Mouse (Mus musculus): ENCODE data around the gene Spred3.

The Spred3 gene

DNA sequence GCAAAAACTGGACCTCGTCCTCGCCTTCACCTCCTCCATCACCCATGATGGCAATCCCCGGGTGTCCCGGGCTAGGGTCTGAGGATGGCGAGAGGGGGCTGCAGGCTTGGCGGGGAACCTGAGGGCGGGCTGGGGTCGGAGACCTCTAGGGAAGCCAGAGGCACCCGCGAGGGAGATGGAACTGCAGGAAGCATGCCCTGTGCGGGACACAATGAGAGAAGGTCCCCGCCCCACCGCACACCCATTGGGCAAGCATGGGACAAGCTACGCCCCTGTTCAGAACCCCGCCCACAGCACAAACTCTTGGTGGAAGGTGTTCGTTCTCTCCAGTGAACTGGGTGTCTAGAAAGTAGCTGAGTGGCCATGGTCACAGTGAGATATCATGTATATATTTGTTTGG lies 45.2 kb downstream of the Spred3 start, which contains the start of gene Ryr1:
Gene Ryr1, minus strand, starts transcription at position 210 of the 400 bp plus-strand sequence.
- peak; percentile 57 for DNase-seq

GRCm38 (mm10) chr7:29123531-29124358 lies 46.5 kb downstream of the Spred3 start:
- DNase-seq, result no peak

GRCm38 (mm10) chr7:29122821-29123220 lies 47.4 kb downstream of the Spred3 start:
- DNase-seq, result no peak

DNA sequence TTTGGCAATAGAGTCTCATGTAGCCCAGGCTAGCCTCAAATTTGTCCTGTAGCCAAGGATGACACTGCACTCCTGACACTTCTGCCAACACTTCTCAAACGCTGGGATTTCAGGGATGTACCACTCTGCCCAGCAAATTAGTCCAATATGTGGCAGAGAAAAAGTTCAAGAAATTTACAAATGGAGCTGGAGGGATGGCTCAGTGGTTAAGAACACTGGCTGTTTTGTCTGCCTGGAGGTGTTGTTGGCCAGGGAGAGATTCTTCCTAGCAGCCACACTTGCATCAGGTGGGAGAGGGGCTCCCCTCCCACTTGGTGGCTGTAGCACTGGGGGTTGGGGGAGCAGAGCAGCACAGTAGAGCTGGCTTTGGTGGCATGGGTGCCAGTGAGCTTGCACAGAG lies 50.7 kb downstream of the Spred3 start:
- DNase-seq, result no peak

DNA sequence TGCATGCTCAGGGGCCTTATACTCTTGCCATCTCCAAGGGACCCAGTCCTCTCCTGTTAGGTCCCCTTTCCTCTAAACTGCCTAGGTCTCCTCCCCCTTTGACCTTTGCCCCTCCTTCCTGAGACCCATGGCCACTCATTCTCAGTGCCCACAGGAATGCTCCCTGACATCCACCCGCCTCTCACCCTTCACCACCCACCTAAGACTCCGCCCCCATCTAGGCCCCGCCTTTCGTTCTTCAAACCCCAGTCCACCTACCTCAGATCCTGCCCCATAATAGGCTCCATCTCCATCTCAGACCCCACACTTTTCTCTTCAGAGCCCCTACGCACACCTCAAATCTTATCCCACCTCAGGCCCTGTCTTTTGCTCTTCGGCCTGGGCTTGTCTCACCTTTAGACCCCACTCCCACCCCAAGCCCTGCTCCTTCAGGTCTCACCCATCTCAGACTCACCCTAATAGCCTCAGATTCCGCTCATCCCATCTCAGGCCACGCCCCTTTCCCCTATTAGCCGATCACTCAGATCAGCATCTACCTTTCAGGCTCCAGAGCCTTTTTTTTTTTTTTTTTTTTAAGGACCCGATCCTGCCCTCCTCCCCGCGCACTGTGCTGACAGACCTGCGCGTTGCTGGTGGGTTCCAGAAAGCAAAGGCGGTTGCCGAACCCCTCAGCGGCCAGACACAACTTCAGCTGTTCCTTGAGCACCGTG lies 51.9 kb downstream of the Spred3 start:
- no peak for DNase-seq

DNA sequence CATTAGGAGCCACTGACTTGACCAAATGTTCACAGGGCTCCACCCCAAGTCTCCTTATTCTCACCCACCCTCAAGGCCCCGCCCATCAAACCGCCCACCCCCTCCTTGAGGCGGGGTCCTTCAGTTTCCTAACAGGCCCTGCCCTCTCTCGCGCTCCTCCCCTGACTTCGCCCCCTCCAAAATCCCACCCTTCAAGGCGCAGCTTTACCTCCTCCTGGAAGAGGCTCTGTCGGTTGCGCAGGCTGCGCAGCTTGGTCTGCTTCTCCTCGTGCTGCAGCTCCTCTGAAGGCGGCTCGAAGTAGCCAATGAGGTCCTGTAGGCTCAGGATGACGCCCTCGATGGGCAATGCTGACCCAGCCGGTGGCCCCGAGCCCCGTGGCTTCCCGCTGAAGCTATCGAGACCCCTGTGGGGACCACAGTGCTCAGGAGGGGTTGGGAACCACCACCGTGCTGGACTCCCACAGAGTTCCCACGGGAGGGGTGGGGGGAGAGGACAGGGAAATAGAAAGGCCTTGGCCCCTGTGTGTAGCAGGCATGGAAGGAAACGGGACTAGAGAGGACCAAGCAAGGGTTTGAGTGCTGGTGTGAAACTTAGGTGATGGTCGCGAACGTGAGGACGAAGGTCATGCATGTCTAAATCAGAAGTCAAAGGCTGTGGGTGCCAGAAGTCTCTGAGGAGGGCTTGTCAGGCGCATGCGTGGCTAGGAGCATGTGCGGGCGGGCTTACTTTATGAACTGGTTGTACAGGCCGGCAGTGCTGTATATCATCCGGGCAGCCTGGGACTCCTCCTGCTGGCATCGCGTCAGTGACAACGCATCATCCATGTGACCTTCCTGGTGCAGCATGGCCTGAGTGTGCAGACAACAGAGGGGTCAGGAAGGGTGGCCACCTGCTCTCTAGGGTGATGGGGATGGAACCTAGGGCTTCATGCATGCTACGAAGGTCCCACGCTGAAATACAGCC lies 60.9 kb downstream of the Spred3 start:
- DNase-seq, result peak; percentile 65
